ENCODE assay signal across 16 mouse cellular contexts in genomic region chr4:117473291-117473984, GRCm38 (mm10). TPM values are rescaled to one million over a fixed set of nuclear protein-coding genes. Genes with fewer than 3 reads are reported as not detected.
DNase-seq lines count a peak whose midpoint lies in the region; ATAC-seq and TF ChIP-seq lines count a peak whose summit lies in the region.
"Had no signal": no experiment of that assay in that cellular context is flagged by ENCODE, and none has a peak within 500 bp of the region (broad histone marks: within the 10 kb centered on the region; RNA-seq: fewer than 3 reads in every experiment).

No protein-coding gene starts in this region.

- H3K79me2 ChIP-seq in heart, adult 2 months (replicated peaks; ENCODE audit: control insufficient read depth, insufficient read depth, low read length) = no peaks in the 10 kb centered on the region

- TF ChIP-seq CTCF in heart, adult 2 months (IDR thresholded peaks at IDR 0.05) = no peak

- H3K4me1 ChIP-seq in heart, embryonic 13.5 days = peaks cover 31% of the 10 kb centered on the region
- peaks cover 7% of the 10 kb centered on the region for H3K4me1 ChIP-seq in heart, adult 2 months (ENCODE audit: control insufficient read depth, insufficient read depth, low read length)
- peaks cover 74% of the 10 kb centered on the region for H3K4me1 ChIP-seq in liver, embryonic 12.5 days

- TF ChIP-seq POLR2A in heart, adult 2 months (IDR thresholded peaks at IDR 0.05; ENCODE audit: insufficient read depth, low read depth, low read length) = no peak

- H3K27me3 ChIP-seq in heart, embryonic 13.5 days (replicated peaks) = peaks cover 20% of the 10 kb centered on the region; the same call in 1 of the 2 replicates
- no peaks in the 10 kb centered on the region for H3K27me3 ChIP-seq in heart, adult 2 months (ENCODE audit: control insufficient read depth, insufficient read depth, low read length)
- no peaks in the 10 kb centered on the region; the same call in 1 of the 2 replicates for H3K27me3 ChIP-seq in liver, embryonic 12.5 days (replicated peaks)

- H3K27ac ChIP-seq in heart, embryonic 13.5 days (replicated peaks) = no peak overlapping the region
- H3K27ac ChIP-seq in heart, adult 2 months = no peak overlapping the region
- H3K27ac ChIP-seq in liver, embryonic 12.5 days = peak overlapping the region; percentile 93
- H3K27ac ChIP-seq: embryonic facial prominence, embryonic 12.5 days; limb, embryonic 12.5 days; midbrain, embryonic 10.5 days; neural tube, embryonic 15.5 days had no signal

- no peak for ATAC-seq in heart, embryonic 13.5 days (ENCODE audit: extremely low read depth, insufficient number of reproducible peaks, low FRiP score, low TSS enrichment)
- ATAC-seq in liver, embryonic 12.5 days = peak; percentile 76
- ATAC-seq: forebrain, embryonic 16.5 days had no signal

- no peaks in the 10 kb centered on the region for H3K36me3 ChIP-seq in heart, embryonic 13.5 days
- no peaks in the 10 kb centered on the region for H3K36me3 ChIP-seq in heart, adult 2 months (ENCODE audit: control insufficient read depth, insufficient read depth, low read length)
- H3K36me3 ChIP-seq in liver, embryonic 12.5 days = no peaks in the 10 kb centered on the region
- H3K36me3 ChIP-seq: embryonic facial prominence, embryonic 12.5 days; neural tube, embryonic 15.5 days had no signal

- H3K9me3 ChIP-seq in heart, embryonic 13.5 days = no peaks in the 10 kb centered on the region
- no peaks in the 10 kb centered on the region for H3K9me3 ChIP-seq in liver, embryonic 12.5 days (replicated peaks)
- H3K9me3 ChIP-seq: embryonic facial prominence, embryonic 12.5 days; limb, embryonic 12.5 days; midbrain, embryonic 10.5 days; neural tube, embryonic 15.5 days had no signal

- H3K4me2 ChIP-seq in heart, embryonic 13.5 days = peak overlapping the region; percentile 48
- peak overlapping the region; percentile 74 for H3K4me2 ChIP-seq in liver, embryonic 12.5 days
- H3K4me2 ChIP-seq: embryonic facial prominence, embryonic 12.5 days; limb, embryonic 12.5 days; neural tube, embryonic 15.5 days had no signal

- H3K9ac ChIP-seq in heart, embryonic 13.5 days = no peak overlapping the region
- H3K9ac ChIP-seq in heart, adult 2 months (ENCODE audit: low read depth, low read length) = no peak overlapping the region
- peak overlapping the region; percentile 68 for H3K9ac ChIP-seq in liver, embryonic 12.5 days
- H3K9ac ChIP-seq: embryonic facial prominence, embryonic 12.5 days; limb, embryonic 12.5 days; neural tube, embryonic 15.5 days had no signal

- WGBS in heart, embryonic 13.5 days = 54% methylated on average over 14 of the region's 14 CpGs
- WGBS in heart, adult 2 months = 40% methylated on average over 14 of the region's 14 CpGs
- 16% methylated on average over 14 of the region's 14 CpGs for WGBS in liver, embryonic 12.5 days (ENCODE audit: insufficient replicate concordance)

- TF ChIP-seq EP300 in heart, adult 2 months (IDR thresholded peaks at IDR 0.05; ENCODE audit: insufficient read depth, low read depth, low read length) = no peak

- no peak overlapping the region for H3K4me3 ChIP-seq in heart, embryonic 13.5 days
- no peak overlapping the region for H3K4me3 ChIP-seq in heart, adult 2 months
- peak overlapping the region; percentile 62 for H3K4me3 ChIP-seq in liver, embryonic 12.5 days
- H3K4me3 ChIP-seq: embryonic facial prominence, embryonic 12.5 days; limb, embryonic 12.5 days; midbrain, embryonic 10.5 days; neural tube, embryonic 15.5 days had no signal

- DNase-seq in heart, adult 2 months = no peak
- DNase-seq in spleen, postnatal 4 days (ENCODE audit: low spot score in 2 of 2) = peak; percentile 50 to 76
- DNase-seq in spleen, adult 12 weeks (ENCODE audit: low spot score) = no peak
- peak; percentile 64 for DNase-seq in retina, postnatal 7 days (ENCODE audit: low read depth, low spot score)
- DNase-seq in B cell, adult 2 months = no peak
- DNase-seq in right cerebral cortex, postnatal 14 days = no peak
- DNase-seq: cerebellum, postnatal 10 days; heart, postnatal 14 days; kidney, adult 18-20 months had no signal

- intact Hi-C loops in heart, adult 2 months (cut with DNase I) = no loop called here

RNA-seq across cellular contexts. Expression of gene Rnf220, which starts 23.4 kb away (rescaled TPM):
- polyA plus RNA-seq in heart, embryonic 13.5 days (2015; fragmentation: Nextera tagmentation; extraction: Ambion mirVana) = 46.0 and 46.1 TPM in 2 replicates
- total RNA-seq in heart, adult 2 months (2021) = 10 to 100 TPM; 32.3 to 33.2 TPM
- 41.4 and 58.5 TPM in 2 replicates for polyA plus RNA-seq in heart, adult 2 months (2012; rRNA removed)
- polyA plus RNA-seq in liver, embryonic 12.5 days (2016; fragmentation: Nextera tagmentation; extraction: Ambion mirVana) = 55.5 and 55.9 TPM in 2 replicates

Comparison
In these comparisons a context has a peak if more than half of its experiments do, and no peak if none do; other contexts are left out.
1. DNase-seq: peak in spleen, postnatal 4 days (2 of 2) and retina, postnatal 7 days (single experiment); none in heart, adult 2 months (0 of 2), spleen, adult 12 weeks (single experiment), B cell, adult 2 months (0 of 2) and right cerebral cortex, postnatal 14 days (single experiment).